Mouse (Mus musculus) CH12.LX (cell line): Measurements from ENCODE around the gene Tle2.

Source experiments
- ELF1 ChIP-seq: IDR thresholded peaks from 2 replicates; pipeline ENCODE4 v1.6.1; 2014; ENCODE audit warnings: low read depth, mild to moderate bottlenecking, inconsistent platforms, low read length, improper control_type of control experiment
- EP300 ChIP-seq: IDR thresholded peaks from 2 replicates; pipeline ENCODE4 v1.6.1; 2011; ENCODE audit warnings: low read length, improper control_type of control experiment
- ETS1 ChIP-seq: conservative IDR thresholded peaks from 2 replicates; pipeline ENCODE4 v1.6.1; 2012; ENCODE audit warnings: low read depth, mild to moderate bottlenecking, inconsistent platforms, low read length, improper control_type of control experiment, moderate library complexity

- TF ChIP-seq EP300 (no peak), ELF1 (no peak), ETS1 (no peak)
Observed at GRCm38 (mm10) chr10:81612779-81613178, 38.4 kb downstream of the Tle2 start.
